Mouse (Mus musculus) heart, adult 8-10 months (tissue): ENCODE measurements around the gene Agrp. TPM values are rescaled to one million over a fixed set of nuclear protein-coding genes. Genes with fewer than 3 reads are reported as not detected.

Experiments used
- DNase-seq: peaks from one replicate; pipeline ENCODE4 v3.0.0; 2022; ENCODE audit warnings: low spot score
- microRNA-seq: library from miRNA; unstranded; fragments of <30 nt; microRNA quantifications from one replicate; pipeline ENCODE4 v1.2.0, GENCODE M21; 2022
- total RNA-seq, 4 experiments: library from RNA; stranded (reverse); gene quantifications; 2 replicates each; pipeline ENCODE4 v1.2.4; 2022

Gene Agrp
- total RNA-seq, 4 experiments from 2014 or later = not detected

- DNase-seq = no peak
Observed at GRCm38 (mm10) chr8:105518436-105519313, 118.5 kb downstream of the Agrp start, which contains the start of gene Hsd11b2. Gene Hsd11b2 (plus strand): TSS chr8:105518755.

GRCm38 (mm10) chr8:105517346-105517745 lies 119.8 kb downstream of the Agrp start:
- DNase-seq = no peak

Small RNA genes within 50 kb of the gene (microRNA-seq; reads per million reads assigned to microRNA genes)
- not detected for gene Mir1966

Other genes starting within 250 kb of the Agrp start
- under 1 TPM in 3 of 4 experiments, not detected in 1; 0.11 to 0.31 (median 0.28) TPM for gene Kctd19, start 223.9 kb downstream of the Agrp start, total RNA-seq
- gene Lrrc36, start 223.8 kb downstream of the Agrp start, total RNA-seq = under 1 TPM; 0.19 to 0.56 (median 0.45) TPM
- 10 to 100 TPM; 25.8 to 42.5 (median 34.9) TPM for gene Tppp3, start 165.9 kb downstream of the Agrp start, total RNA-seq
- gene Zdhhc1, start 140.5 kb downstream of the Agrp start, total RNA-seq = 10 to 100 TPM; 13.0 to 15.3 (median 13.5) TPM
- under 1 TPM in 1 of 4 experiments, not detected in 3; 0.22 TPM for gene Hsd11b2, start 118.6 kb downstream of the Agrp start, total RNA-seq
- 10 to 100 TPM; 41.6 to 53.8 (median 51.7) TPM for gene Atp6v0d1, start 71.3 kb downstream of the Agrp start, total RNA-seq
- gene Ripor1, start 32.1 kb downstream of the Agrp start, total RNA-seq = 10 to 100 TPM; 45.5 to 50.0 (median 47.4) TPM
- gene Ctcf, start 825 bp downstream of the Agrp start, total RNA-seq = 10 to 100 TPM; 37.4 to 46.3 (median 40.7) TPM
- under 1 TPM; 0.13 to 0.22 (median 0.14) TPM for gene Carmil2, start 48.9 kb upstream of the Agrp start, total RNA-seq
- 10 to 100 TPM; 10.2 to 11.5 (median 10.5) TPM for gene Acd, start 63.7 kb upstream of the Agrp start, total RNA-seq
- 1 to 10 TPM; 5.9 to 8.1 (median 7.0) TPM for gene Pard6a, start 63.8 kb upstream of the Agrp start, total RNA-seq
- not detected for gene 4933405L10Rik, start 70.3 kb upstream of the Agrp start, total RNA-seq
- gene Enkd1, start 70.8 kb upstream of the Agrp start, total RNA-seq = 1 to 10 TPM; 1.2 to 2.7 (median 2.3) TPM
- 1 to 10 TPM; 2.8 to 3.9 (median 3.5) TPM for gene Gfod2, start 121.3 kb upstream of the Agrp start, total RNA-seq
- gene Ranbp10, start 190.0 kb upstream of the Agrp start, total RNA-seq = 10 to 100 TPM; 17.4 to 20.0 (median 18.7) TPM
- not detected for gene Tsnaxip1, start 190.3 kb upstream of the Agrp start, total RNA-seq
- 1 to 10 TPM; 2.0 to 2.6 (median 2.5) TPM for gene Cenpt, start 215.9 kb upstream of the Agrp start, total RNA-seq
- gene Thap11, start 217.7 kb upstream of the Agrp start, total RNA-seq = 10 to 100 TPM; 26.4 to 30.7 (median 28.0) TPM
- gene Nutf2, start 223.2 kb upstream of the Agrp start, total RNA-seq = 10 to 100 TPM; 16.4 to 44.3 (median 30.6) TPM
- gene Edc4, start 243.5 kb upstream of the Agrp start, total RNA-seq = 10 to 100 TPM; 23.6 to 25.6 (median 24.2) TPM